Mouse (Mus musculus): Measurements from ENCODE around the gene Isoc2b. TPM values are rescaled to one million over a fixed set of nuclear protein-coding genes. Genes with fewer than 3 reads are reported as not detected.
A peak's percentile ranks its signal among the peaks of the same experiment; 100 is the strongest.
"Not testable (repeated sequence)": the region's sequence is repeated elsewhere in the genome, so short reads cannot be mapped to it uniquely, and the experiment has no call there.

Gene Isoc2b
- polyA plus RNA-seq, 1 experiment from 2014 or later, result 8.9 TPM

DNA sequence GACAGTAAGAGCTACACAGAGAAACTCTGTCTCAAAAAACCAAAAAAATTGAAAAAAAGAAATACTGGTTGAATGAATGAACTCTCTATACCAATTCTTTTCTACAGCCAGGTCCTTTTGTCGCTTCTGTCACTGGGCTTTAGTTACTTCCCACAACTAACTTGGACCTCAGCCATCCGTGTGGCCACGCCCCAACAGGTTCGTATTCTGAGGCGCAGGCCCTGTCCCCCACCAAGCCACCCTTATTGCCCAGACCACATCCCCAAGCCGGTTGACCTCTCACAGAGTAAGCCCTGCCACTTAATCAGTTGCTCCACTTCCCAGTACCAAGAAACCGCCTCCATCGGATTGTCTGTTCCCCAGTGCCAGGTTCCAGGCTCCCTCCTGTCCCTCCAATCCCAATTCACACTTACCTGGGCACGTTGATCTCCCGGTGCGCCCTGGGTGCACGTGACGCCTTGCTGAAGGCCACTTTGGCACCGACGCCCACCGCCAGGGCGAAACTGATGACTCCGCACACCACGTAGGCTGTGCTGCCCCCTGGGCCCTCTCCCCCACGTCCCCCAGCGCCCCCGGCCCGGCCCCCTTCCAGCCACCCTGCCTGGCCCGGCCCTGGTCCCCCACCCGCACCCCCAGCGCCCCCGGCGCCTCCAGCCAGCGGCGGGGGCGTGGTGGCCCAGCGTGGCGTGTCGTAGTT is 34.3 kb downstream of the Isoc2b start:
- Histone ChIP-seq H3K9ac (ENCODE audit: low read length) (0 out of 2 replicates have a peak overlapping the region, but pooled peaks have one; percentile 20), H3K4me1 (replicated peaks; ENCODE audit: control insufficient read depth, insufficient read depth, low read length) (0 out of 2 replicates have a peak, but pooled peaks cover 3% of the 10 kb centered on the region), H3K4me2 (ENCODE audit: low read length) (peak overlapping the region; percentile 69), H3K9me3 (ENCODE audit: control insufficient read depth, low read length) (peaks cover 3% of the 10 kb centered on the region; the same call in 1 of the 2 replicates), H3K27ac (ENCODE audit: low read depth) (no peak overlapping the region), H3K36me3 (ENCODE audit: control insufficient read depth, insufficient read depth, low read length) (no peaks in the 10 kb centered on the region), H3K27me3 (replicated peaks; ENCODE audit: control insufficient read depth, insufficient read depth, low read length) (peaks cover 64% of the 10 kb centered on the region), H3K4me3 (ENCODE audit: low read depth, low read length) (peak overlapping the region; percentile 40)
- DNase-seq (ENCODE audit: low spot score), result no peak
- ATAC-seq (replicated peaks; ENCODE audit: low FRiP score, low TSS enrichment, low read depth), result peak; percentile 38; the same call in 1 of the 2 replicates
- 7% methylated on average over 34 of the region's 34 CpGs for WGBS

DNA sequence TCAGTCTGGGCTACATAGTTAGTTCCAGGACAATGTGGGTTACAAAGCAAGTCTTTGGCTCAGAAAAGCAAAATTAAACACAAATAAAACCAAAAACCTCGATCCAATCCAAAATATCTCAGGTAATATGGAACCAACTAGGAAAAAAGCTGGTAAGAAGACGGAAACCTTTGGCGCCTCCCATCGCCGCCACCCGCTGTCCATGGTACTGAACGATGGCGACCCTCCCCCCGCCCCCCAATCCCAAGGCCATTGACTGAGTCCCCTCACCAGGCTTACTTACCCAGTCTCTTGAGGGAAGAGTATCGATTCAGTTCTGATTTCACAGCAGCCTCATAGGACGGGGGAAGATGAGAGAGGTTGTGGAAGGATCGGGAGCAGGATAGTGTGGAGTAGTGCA is 39.6 kb downstream of the Isoc2b start:
- no peak overlapping the region for H3K9ac ChIP-seq (ENCODE audit: low read length)
- no peak overlapping the region for H3K4me2 ChIP-seq (ENCODE audit: low read length)
- no peak overlapping the region for H3K27ac ChIP-seq (ENCODE audit: low read depth)
- ATAC-seq (replicated peaks; ENCODE audit: low FRiP score, low TSS enrichment, low read depth) (no peak; the same call in 1 of the 2 replicates), DNase-seq (ENCODE audit: low spot score) (peak; percentile 66)
- H3K9me3 ChIP-seq (ENCODE audit: control insufficient read depth, low read length), result no peaks in the 10 kb centered on the region
- no peak overlapping the region for H3K4me3 ChIP-seq (ENCODE audit: low read depth, low read length)
- H3K36me3 ChIP-seq (ENCODE audit: control insufficient read depth, insufficient read depth, low read length), result no peaks in the 10 kb centered on the region
- 6% methylated on average over 12 of the region's 12 CpGs for whole genome bisulfite sequencing
- no peaks in the 10 kb centered on the region for H3K4me1 ChIP-seq (replicated peaks; ENCODE audit: control insufficient read depth, insufficient read depth, low read length)
- peaks cover 33% of the 10 kb centered on the region for H3K27me3 ChIP-seq (replicated peaks; ENCODE audit: control insufficient read depth, insufficient read depth, low read length)

DNA sequence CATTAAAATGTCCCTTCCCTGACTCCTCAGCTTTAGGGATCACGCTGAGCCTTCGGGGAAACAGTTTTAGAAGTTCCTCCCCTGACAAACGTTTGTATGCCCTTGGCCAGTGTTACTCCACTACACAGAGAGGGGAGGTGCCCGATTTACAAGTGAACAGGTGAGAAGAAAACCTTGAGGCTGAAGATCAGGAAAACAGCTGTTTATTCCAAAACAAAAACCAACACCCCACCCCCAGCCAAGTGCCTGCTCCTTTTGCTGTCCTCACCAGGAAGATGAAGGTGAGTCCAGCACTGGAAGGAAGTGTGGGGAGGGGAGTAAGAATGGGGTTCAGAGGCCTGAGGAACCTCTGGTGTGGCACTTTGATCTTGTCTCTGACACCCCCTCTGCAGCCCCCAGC is 44.7 kb downstream of the Isoc2b start:
- H3K27ac ChIP-seq (ENCODE audit: low read depth), result no peak overlapping the region
- H3K4me2 ChIP-seq (ENCODE audit: low read length), result no peak overlapping the region
- H3K36me3 ChIP-seq (ENCODE audit: control insufficient read depth, insufficient read depth, low read length), result no peaks in the 10 kb centered on the region
- ATAC-seq (replicated peaks; ENCODE audit: low FRiP score, low TSS enrichment, low read depth) (no peak), DNase-seq (ENCODE audit: low spot score) (no peak)
- no peak overlapping the region for H3K4me3 ChIP-seq (ENCODE audit: low read depth, low read length)
- H3K9ac ChIP-seq (ENCODE audit: low read length), result no peak overlapping the region
- no peaks in the 10 kb centered on the region for H3K9me3 ChIP-seq (ENCODE audit: control insufficient read depth, low read length)
- no peaks in the 10 kb centered on the region for H3K4me1 ChIP-seq (replicated peaks; ENCODE audit: control insufficient read depth, insufficient read depth, low read length)
- 54% methylated on average over 4 of the region's 4 CpGs for WGBS
- peaks cover 5% of the 10 kb centered on the region for H3K27me3 ChIP-seq (replicated peaks; ENCODE audit: control insufficient read depth, insufficient read depth, low read length)

DNA sequence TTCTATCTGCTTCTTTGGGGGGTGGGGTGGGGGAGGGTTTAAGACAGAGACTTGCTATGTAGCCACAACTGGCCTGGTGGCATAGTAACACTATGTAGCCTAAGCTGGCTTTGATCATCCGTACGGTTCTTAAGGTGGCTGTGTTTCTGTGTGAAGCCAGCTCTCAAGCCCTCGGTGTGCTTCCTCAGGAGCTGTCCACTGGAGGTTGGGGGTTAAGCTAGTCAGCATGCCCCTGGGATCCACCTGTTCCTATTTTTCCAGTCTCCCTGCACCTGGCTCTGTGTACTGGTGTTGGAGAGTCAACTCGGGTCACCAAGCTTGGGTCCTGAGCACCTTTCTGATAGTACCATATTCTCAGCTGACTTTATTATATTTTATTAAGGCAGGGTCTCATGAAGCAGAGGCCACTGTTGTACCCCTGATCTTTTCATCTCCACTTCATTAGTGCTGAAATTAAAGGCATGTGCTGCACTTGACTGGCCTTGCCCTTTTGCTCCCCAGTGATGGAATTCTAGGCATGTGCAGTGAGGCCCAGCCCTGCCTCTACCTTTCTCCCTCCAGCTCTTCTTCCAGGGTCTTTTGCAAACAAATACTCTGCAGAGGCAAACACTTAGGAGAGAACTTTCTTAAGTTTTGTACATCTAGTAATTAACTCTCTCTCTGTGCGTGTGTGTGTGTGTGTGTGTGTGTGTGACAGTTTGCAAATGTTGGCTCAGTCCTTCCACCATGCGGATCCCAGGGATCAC is 47.7 kb downstream of the Isoc2b start:
- DNase-seq (ENCODE audit: low spot score), result no peak
- no peak overlapping the region for H3K9ac ChIP-seq (ENCODE audit: low read length)
- H3K27ac ChIP-seq (ENCODE audit: low read depth), result no peak overlapping the region
- H3K27me3 ChIP-seq (replicated peaks; ENCODE audit: control insufficient read depth, insufficient read depth, low read length), result no peaks in the 10 kb centered on the region
- no peaks in the 10 kb centered on the region for H3K4me1 ChIP-seq (replicated peaks; ENCODE audit: control insufficient read depth, insufficient read depth, low read length)
- no peak for ATAC-seq (replicated peaks; ENCODE audit: low FRiP score, low TSS enrichment, low read depth)
- WGBS, result 52% methylated on average over 6 of the region's 6 CpGs
- no peaks in the 10 kb centered on the region for H3K9me3 ChIP-seq (ENCODE audit: control insufficient read depth, low read length)
- no peaks in the 10 kb centered on the region for H3K36me3 ChIP-seq (ENCODE audit: control insufficient read depth, insufficient read depth, low read length)
- H3K4me3 ChIP-seq (ENCODE audit: low read depth, low read length), result no peak overlapping the region
- H3K4me2 ChIP-seq (ENCODE audit: low read length), result no peak overlapping the region

DNA sequence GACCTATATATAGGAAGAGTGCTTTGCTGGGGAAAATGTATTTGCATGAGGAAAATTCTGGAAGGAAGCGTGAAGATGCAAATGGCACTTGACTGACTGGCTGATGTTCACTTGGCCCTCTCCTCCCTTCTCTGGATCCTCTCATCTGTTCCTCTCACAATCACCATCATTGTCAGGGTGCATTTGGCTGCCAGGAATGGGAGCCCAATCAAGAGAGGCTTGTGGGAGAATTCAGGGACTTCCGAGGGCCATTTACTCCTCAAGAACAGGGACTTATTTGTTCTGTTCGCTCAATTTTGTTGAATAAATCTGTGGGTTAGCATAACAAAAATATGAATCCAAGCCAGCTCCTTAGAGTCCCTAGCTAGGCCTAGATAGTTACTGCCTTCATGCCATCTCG is 48.4 kb downstream of the Isoc2b start:
- Histone ChIP-seq H3K4me1 (replicated peaks; ENCODE audit: control insufficient read depth, insufficient read depth, low read length) (no peaks in the 10 kb centered on the region), H3K27ac (ENCODE audit: low read depth) (no peak overlapping the region)
- no peak for ATAC-seq (replicated peaks; ENCODE audit: low FRiP score, low TSS enrichment, low read depth)

DNA sequence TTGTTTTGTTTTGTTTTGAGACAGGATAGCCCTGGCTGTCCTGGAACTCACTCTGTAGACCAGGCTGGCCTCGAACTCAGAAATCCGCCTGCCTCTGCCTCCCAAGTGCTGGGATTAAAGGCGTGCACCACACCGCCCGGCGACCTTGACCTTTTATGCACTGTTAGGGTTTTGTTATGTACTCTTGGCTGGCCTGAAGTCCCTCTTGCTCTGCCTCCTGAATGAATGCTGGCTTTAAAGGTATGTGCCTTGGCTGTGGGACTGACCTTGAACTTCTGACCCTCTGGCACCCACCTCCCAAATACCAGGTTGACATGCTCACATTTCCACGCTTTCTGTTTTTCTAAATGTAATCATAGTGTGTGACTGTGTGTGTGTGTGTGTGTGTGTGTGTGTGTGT is 49.1 kb downstream of the Isoc2b start:
- not testable (repeated sequence) for H3K9ac ChIP-seq (ENCODE audit: low read length); H3K4me1 ChIP-seq (replicated peaks; ENCODE audit: control insufficient read depth, insufficient read depth, low read length); DNase-seq (ENCODE audit: low spot score); H3K27me3 ChIP-seq (replicated peaks; ENCODE audit: control insufficient read depth, insufficient read depth, low read length); H3K9me3 ChIP-seq (ENCODE audit: control insufficient read depth, low read length); H3K36me3 ChIP-seq (ENCODE audit: control insufficient read depth, insufficient read depth, low read length); H3K4me3 ChIP-seq (ENCODE audit: low read depth, low read length); H3K27ac ChIP-seq (ENCODE audit: low read depth); ATAC-seq (replicated peaks; ENCODE audit: low FRiP score, low TSS enrichment, low read depth); H3K4me2 ChIP-seq (ENCODE audit: low read length)
- 89% methylated on average over 7 of the region's 7 CpGs for WGBS

More for the DNA sequence above, 48.4 kb downstream of the Isoc2b start:
- no peaks in the 10 kb centered on the region for H3K27me3 ChIP-seq (replicated peaks; ENCODE audit: control insufficient read depth, insufficient read depth, low read length)
- H3K9me3 ChIP-seq (ENCODE audit: control insufficient read depth, low read length), result no peaks in the 10 kb centered on the region
- no peak overlapping the region for H3K4me2 ChIP-seq (ENCODE audit: low read length)
- no peak overlapping the region for H3K4me3 ChIP-seq (ENCODE audit: low read depth, low read length)
- no peak overlapping the region for H3K9ac ChIP-seq (ENCODE audit: low read length)
- WGBS, result 74% methylated on average over 4 of the region's 4 CpGs
- H3K36me3 ChIP-seq (ENCODE audit: control insufficient read depth, insufficient read depth, low read length), result no peaks in the 10 kb centered on the region
- DNase-seq (ENCODE audit: low spot score), result no peak

DNA sequence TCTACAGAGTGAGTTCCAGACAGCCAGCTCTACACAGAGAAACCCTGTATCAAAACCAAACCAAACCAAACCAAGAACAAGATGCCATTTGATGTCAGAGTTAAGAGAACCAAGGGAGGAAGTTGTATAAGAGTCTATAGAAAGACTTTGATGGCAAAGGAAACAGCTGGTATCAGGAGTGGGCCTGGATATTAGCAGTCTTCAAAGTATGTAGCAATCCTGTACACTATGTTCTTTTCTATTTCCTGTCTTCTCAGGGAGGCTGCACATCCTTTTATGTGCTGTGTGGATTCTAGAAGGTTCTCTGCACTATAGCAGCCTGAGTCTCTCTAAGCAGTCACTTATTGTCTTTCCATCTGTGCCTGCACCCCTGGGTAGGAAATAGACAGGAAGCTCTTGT is 53.5 kb downstream of the Isoc2b start:
- Histone ChIP-seq H3K27me3 (replicated peaks; ENCODE audit: control insufficient read depth, insufficient read depth, low read length) (no peaks in the 10 kb centered on the region), H3K4me1 (replicated peaks; ENCODE audit: control insufficient read depth, insufficient read depth, low read length) (no peaks in the 10 kb centered on the region; the same call in 1 of the 2 replicates), H3K27ac (ENCODE audit: low read depth) (no peak overlapping the region), H3K4me2 (ENCODE audit: low read length) (no peak overlapping the region), H3K9ac (ENCODE audit: low read length) (no peak overlapping the region), H3K4me3 (ENCODE audit: low read depth, low read length) (no peak overlapping the region), H3K36me3 (ENCODE audit: control insufficient read depth, insufficient read depth, low read length) (no peaks in the 10 kb centered on the region), H3K9me3 (ENCODE audit: control insufficient read depth, low read length) (no peaks in the 10 kb centered on the region)
- DNase-seq (ENCODE audit: low spot score) (no peak), ATAC-seq (replicated peaks; ENCODE audit: low FRiP score, low TSS enrichment, low read depth) (no peak)

DNA sequence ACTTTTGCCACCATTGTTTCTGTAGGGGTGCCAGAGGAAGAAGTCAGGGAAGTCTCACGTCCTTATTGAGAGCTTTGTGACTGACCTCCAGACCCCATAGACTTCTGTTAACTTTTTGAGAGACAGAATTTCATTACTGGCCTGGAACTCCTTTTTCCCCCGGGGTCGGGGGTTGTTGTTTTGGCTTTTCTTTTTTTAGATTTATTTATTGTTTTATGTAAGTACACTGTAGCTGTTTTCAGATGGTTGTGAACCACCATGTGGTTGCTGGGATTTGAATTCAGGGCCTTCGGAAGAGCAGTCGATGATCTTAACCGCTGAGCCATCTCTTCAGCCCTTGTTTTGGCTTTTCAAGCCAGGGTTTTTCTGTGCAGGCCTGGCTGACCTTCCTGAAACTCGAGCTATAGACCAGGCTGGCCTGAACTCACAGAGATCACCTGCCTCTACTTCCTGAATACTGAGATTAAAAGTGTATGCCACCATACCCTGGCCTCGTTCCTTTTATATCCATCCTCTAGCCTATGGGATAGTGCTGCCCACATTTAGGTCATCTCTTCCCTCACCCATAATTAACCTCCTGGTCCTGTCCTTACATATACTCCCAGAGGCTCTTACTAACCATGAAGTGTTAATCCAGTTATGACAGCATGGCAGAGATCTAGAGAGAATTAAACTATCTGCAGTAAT is 56.8 kb downstream of the Isoc2b start:
- Histone ChIP-seq H3K9ac (ENCODE audit: low read length) (peak overlapping the region; percentile 47), H3K4me3 (ENCODE audit: low read depth, low read length) (peak overlapping the region; percentile 95), H3K4me1 (replicated peaks; ENCODE audit: control insufficient read depth, insufficient read depth, low read length) (peaks cover 21% of the 10 kb centered on the region), H3K27ac (ENCODE audit: low read depth) (peak overlapping the region; percentile 98), H3K27me3 (replicated peaks; ENCODE audit: control insufficient read depth, insufficient read depth, low read length) (no peaks in the 10 kb centered on the region), H3K4me2 (ENCODE audit: low read length) (peak overlapping the region; percentile 57), H3K9me3 (ENCODE audit: control insufficient read depth, low read length) (no peaks in the 10 kb centered on the region), H3K36me3 (ENCODE audit: control insufficient read depth, insufficient read depth, low read length) (peaks cover 26% of the 10 kb centered on the region)
- 23% methylated on average over 8 of the region's 8 CpGs for WGBS
- DNase-seq (ENCODE audit: low spot score) (no peak), ATAC-seq (replicated peaks; ENCODE audit: low FRiP score, low TSS enrichment, low read depth) (no peak)
